Mouse (Mus musculus) small intestine, adult 2 months (tissue): ENCODE data around the gene Atp2c1.

ENCODE experiments used
- CTCF ChIP-seq: fragments of 200-500 bp; IDR thresholded peaks from 2 replicates; pipeline ENCODE4 v1.5.1; 2012; ENCODE audit warnings: low read depth, mild to moderate bottlenecking, control low read depth, inconsistent platforms, low read length, moderate library complexity, mixed read lengths; ENCODE audit not compliant: insufficient replicate concordance, insufficient read length; ENCODE audit errors: extremely low read depth
- POLR2A ChIP-seq: fragments of 200-500 bp; IDR thresholded peaks from 2 replicates; pipeline ENCODE4 v1.6.1; 2012; ENCODE audit warnings: low read depth, mild to moderate bottlenecking, control low read depth, inconsistent platforms, low read length, moderate library complexity

DNA sequence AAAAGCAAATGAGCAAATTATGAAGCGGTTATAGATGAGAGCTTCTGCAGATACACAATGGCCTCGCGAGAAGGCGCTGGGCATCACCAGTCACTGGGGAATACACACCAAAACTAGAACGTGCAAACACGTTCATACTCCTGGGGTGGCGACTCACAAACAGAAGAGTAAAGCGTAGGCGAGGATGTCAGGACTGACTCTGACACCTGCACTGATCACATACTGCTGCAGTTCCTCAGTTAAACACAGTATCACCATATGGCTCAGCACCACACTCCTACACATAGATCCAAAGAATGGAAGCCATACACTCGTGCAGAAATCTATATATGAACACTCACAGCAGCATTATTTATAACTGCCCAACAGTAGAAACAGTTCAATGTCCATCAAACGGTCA, 43.2 kb downstream of the Atp2c1 start:
- TF ChIP-seq CTCF (no peak), POLR2A (no peak)
